Mouse (Mus musculus): ENCODE measurements around the gene Kdsr. TPM values are rescaled to one million over a fixed set of nuclear protein-coding genes. Genes with fewer than 3 reads are reported as not detected.

The Kdsr gene
- polyA plus RNA-seq, 1 experiment from 2014 or later = 13.2 TPM

- no peaks in the 10 kb centered on the region for H3K27me3 ChIP-seq (replicated peaks)
- no peaks in the 10 kb centered on the region for H3K9me3 ChIP-seq
- no peak overlapping the region for H3K4me3 ChIP-seq (replicated peaks)
- H3K9ac ChIP-seq = no peak overlapping the region
- no peaks in the 10 kb centered on the region for H3K4me1 ChIP-seq (replicated peaks)
- H3K36me3 ChIP-seq = no peaks in the 10 kb centered on the region; the same call in 1 of the 2 replicates
- no peak for ATAC-seq
- H3K27ac ChIP-seq = no peak overlapping the region
- H3K4me2 ChIP-seq (replicated peaks) = no peak overlapping the region
- WGBS = 65% methylated on average over 3 of the region's 3 CpGs
Measured at GRCm38 (mm10) chr1:106684546-106684945, 75.0 kb downstream of the Kdsr start.

GRCm38 (mm10) chr1:106682829-106683228 lies 76.7 kb downstream of the Kdsr start:
- no peak overlapping the region for H3K4me3 ChIP-seq (replicated peaks)
- 83% methylated on average over 3 of the region's 3 CpGs for WGBS

GRCm38 (mm10) chr1:106679800-106680515 lies 79.6 kb downstream of the Kdsr start:
- no peaks in the 10 kb centered on the region for H3K9me3 ChIP-seq
- ATAC-seq = no peak
- H3K9ac ChIP-seq = no peak overlapping the region
- WGBS = 60% methylated on average over 6 of the region's 6 CpGs
- no peaks in the 10 kb centered on the region for H3K27me3 ChIP-seq (replicated peaks)
- no peaks in the 10 kb centered on the region for H3K36me3 ChIP-seq
- H3K4me3 ChIP-seq (replicated peaks) = no peak overlapping the region
- H3K4me1 ChIP-seq (replicated peaks) = no peaks in the 10 kb centered on the region
- no peak overlapping the region for H3K4me2 ChIP-seq (replicated peaks)
- no peak overlapping the region for H3K27ac ChIP-seq

More at GRCm38 (mm10) chr1:106682829-106683228, 76.7 kb downstream of the Kdsr start:
- no peaks in the 10 kb centered on the region for H3K9me3 ChIP-seq
- H3K27ac ChIP-seq = no peak overlapping the region
- no peaks in the 10 kb centered on the region for H3K4me1 ChIP-seq (replicated peaks)
- no peak overlapping the region for H3K4me2 ChIP-seq (replicated peaks)
- H3K36me3 ChIP-seq = no peaks in the 10 kb centered on the region; the same call in 1 of the 2 replicates
- no peak for ATAC-seq
- H3K27me3 ChIP-seq (replicated peaks) = no peaks in the 10 kb centered on the region
- H3K9ac ChIP-seq = no peak overlapping the region

GRCm38 (mm10) chr1:106678060-106678478 lies 81.5 kb downstream of the Kdsr start:
- no peak overlapping the region for H3K9ac ChIP-seq
- H3K9me3 ChIP-seq = no peaks in the 10 kb centered on the region
- H3K4me3 ChIP-seq (replicated peaks) = no peak overlapping the region
- no peaks in the 10 kb centered on the region for H3K36me3 ChIP-seq
- H3K27ac ChIP-seq = no peak overlapping the region
- H3K27me3 ChIP-seq (replicated peaks) = no peaks in the 10 kb centered on the region
- H3K4me1 ChIP-seq (replicated peaks) = no peaks in the 10 kb centered on the region
- no peak for ATAC-seq
- no peak overlapping the region for H3K4me2 ChIP-seq (replicated peaks)
- 76% methylated on average over 5 of the region's 5 CpGs for WGBS

Other genes with a start within 250 kb of the Kdsr start
- 13.2 and 13.9 TPM in 2 replicates for gene Bcl2, start 45.5 kb downstream of the Kdsr start, polyA plus RNA-seq (2015; fragmentation: Nextera tagmentation; extraction: Ambion mirVana)
- gene Vps4b, start 37.0 kb upstream of the Kdsr start, polyA plus RNA-seq (2015; fragmentation: Nextera tagmentation; extraction: Ambion mirVana) = 66.5 and 82.2 TPM in 2 replicates
- gene Serpinb5, start 101.4 kb upstream of the Kdsr start, polyA plus RNA-seq (2015; fragmentation: Nextera tagmentation; extraction: Ambion mirVana) = 0.09 and 0.14 TPM in 2 replicates
- 0.08 TPM in 1 of 2 replicates, not detected in the other for gene Serpinb12, start 174.7 kb upstream of the Kdsr start, polyA plus RNA-seq (2015; fragmentation: Nextera tagmentation; extraction: Ambion mirVana)
- gene Serpinb13, start 221.3 kb upstream of the Kdsr start, polyA plus RNA-seq (2015; fragmentation: Nextera tagmentation; extraction: Ambion mirVana) = not detected in 2 replicates

All from intestine, embryonic 15.5 days (tissue).